Mouse (Mus musculus) forebrain, embryonic 14.5 days (tissue): Measurements from ENCODE around the gene Prdx6. TPM values are rescaled to one million over a fixed set of nuclear protein-coding genes. Genes with fewer than 3 reads are reported as not detected.
"Not testable (repeated sequence)": the region's sequence is repeated elsewhere in the genome, so short reads cannot be mapped to it uniquely, and the experiment has no call there.

Experiments
- ATAC-seq: fragments of 200-750 bp; cut with Nextera tagmentation; 2 replicates; pipeline ENCODE4 v1.8.0; 2017; ENCODE audit warnings: mild to moderate bottlenecking, moderate library complexity
- DNase-seq: peaks from one replicate; pipeline ENCODE4 v3.0.0-alpha.2; 2015; ENCODE audit warnings: low spot score
- H3K27ac ChIP-seq: fragments of 300-500 bp; sonication (generic); 2 replicates; pipeline ENCODE4 v1.5.1; 2014; ENCODE audit warnings: low read depth, mild to moderate bottlenecking, control low read depth, low read length, moderate library complexity
- H3K27me3 ChIP-seq: fragments of 300-500 bp; sonication (generic); replicated peaks from 2 replicates; pipeline ENCODE4 v1.6.1; 2014; ENCODE audit warnings: low read length, control low read depth, mixed read lengths; ENCODE audit not compliant: control insufficient read depth, insufficient read depth
- H3K36me3 ChIP-seq: fragments of 300-500 bp; sonication (generic); 2 replicates; pipeline ENCODE4 v1.6.1; 2014; ENCODE audit warnings: low read length, control low read depth; ENCODE audit not compliant: control insufficient read depth, insufficient read depth
- H3K4me1 ChIP-seq: fragments of 300-500 bp; sonication (generic); 2 replicates; pipeline ENCODE4 v1.6.1; 2014; ENCODE audit warnings: antibody characterized with exemption, low read length, control low read depth; ENCODE audit not compliant: control insufficient read depth, insufficient read depth
- H3K4me2 ChIP-seq: fragments of 300-500 bp; sonication (generic); 2 replicates; pipeline ENCODE4 v1.6.1; 2014; ENCODE audit warnings: mild to moderate bottlenecking, control low read depth, low read length
- H3K4me3 ChIP-seq: fragments of 300-500 bp; sonication (generic); 2 replicates; pipeline ENCODE4 v1.5.1; 2014; ENCODE audit warnings: low read depth, low read length, control low read depth
- H3K9ac ChIP-seq: fragments of 300-500 bp; sonication (generic); 2 replicates; pipeline ENCODE4 v1.6.1; 2014; ENCODE audit warnings: mild to moderate bottlenecking, low read length, control low read depth, moderate library complexity
- H3K9me3 ChIP-seq: fragments of 300-500 bp; sonication (generic); replicated peaks from 2 replicates; pipeline ENCODE4 v1.6.1; 2016; ENCODE audit warnings: low read length, control low read depth, mixed read lengths; ENCODE audit not compliant: control insufficient read depth
- WGBS: fragments of 180-500 bp; shearing (Covaris S2); extraction: QIAGEN DNeasy Blood & Tissue Kit; methylation state at CpG from one replicate; pipeline ENCODE4 v1.1.7; 2014; 5-methylcytosine and 5-hydroxymethylcytosine counted together
- polyA plus RNA-seq: library from polyadenylated mRNA; unstranded; fragments of >200 nt; fragmentation: Nextera tagmentation; extraction: Ambion mirVana; gene quantifications from 2 replicates; pipeline ENCODE4 v1.2.1, GENCODE M21; 2014

Gene Prdx6
- polyA plus RNA-seq, 1 experiment from 2014 or later = 281 TPM

DNA sequence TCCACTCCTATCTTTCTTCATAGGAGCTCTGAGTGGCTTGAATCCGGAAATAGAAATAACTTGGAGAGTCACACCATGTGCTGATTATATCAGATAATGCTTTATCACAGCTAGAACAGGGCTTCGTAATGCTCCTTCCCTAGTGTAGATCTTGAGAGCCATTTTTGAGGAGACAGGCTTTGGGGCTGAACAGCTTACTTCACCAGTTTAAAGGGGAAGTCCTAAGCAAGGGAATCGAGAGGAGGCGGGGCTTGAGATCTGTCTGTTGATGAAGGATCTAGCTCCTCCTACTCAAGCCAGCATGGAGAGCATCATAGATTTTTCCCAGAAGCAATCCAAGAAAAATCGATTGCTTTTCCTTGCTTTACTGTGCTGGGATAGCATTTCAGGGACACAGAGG, 51.2 kb downstream of the Prdx6 start:
- Histone ChIP-seq H3K9me3 (no peaks in the 10 kb centered on the region), H3K4me3 (no peak overlapping the region), H3K27ac (no peak overlapping the region), H3K36me3 (no peaks in the 10 kb centered on the region), H3K9ac (no peak overlapping the region), H3K4me1 (peaks cover 5% of the 10 kb centered on the region; the same call in 1 of the 2 replicates), H3K27me3 (no peaks in the 10 kb centered on the region), H3K4me2 (no peak overlapping the region)
- DNase-seq (no peak), ATAC-seq (no peak)
- 79% methylated on average over 5 of the region's 5 CpGs for WGBS

- not testable (repeated sequence) for DNase-seq, H3K36me3 ChIP-seq, H3K9me3 ChIP-seq, H3K9ac ChIP-seq, H3K4me1 ChIP-seq, H3K27me3 ChIP-seq
- 0 out of 2 replicates have a peak, but pooled peaks have one; percentile 6 for ATAC-seq
- 0 out of 2 replicates have a peak overlapping the region, but pooled peaks have one; percentile 21 for H3K27ac ChIP-seq
- H3K4me3 ChIP-seq = peak overlapping the region; percentile 27
- WGBS = 35% methylated on average over 11 of the region's 11 CpGs
- H3K4me2 ChIP-seq = peak overlapping the region; percentile 50
Measured at GRCm38 (mm10) chr1:161196364-161196763, 54.7 kb downstream of the Prdx6 start.

DNA sequence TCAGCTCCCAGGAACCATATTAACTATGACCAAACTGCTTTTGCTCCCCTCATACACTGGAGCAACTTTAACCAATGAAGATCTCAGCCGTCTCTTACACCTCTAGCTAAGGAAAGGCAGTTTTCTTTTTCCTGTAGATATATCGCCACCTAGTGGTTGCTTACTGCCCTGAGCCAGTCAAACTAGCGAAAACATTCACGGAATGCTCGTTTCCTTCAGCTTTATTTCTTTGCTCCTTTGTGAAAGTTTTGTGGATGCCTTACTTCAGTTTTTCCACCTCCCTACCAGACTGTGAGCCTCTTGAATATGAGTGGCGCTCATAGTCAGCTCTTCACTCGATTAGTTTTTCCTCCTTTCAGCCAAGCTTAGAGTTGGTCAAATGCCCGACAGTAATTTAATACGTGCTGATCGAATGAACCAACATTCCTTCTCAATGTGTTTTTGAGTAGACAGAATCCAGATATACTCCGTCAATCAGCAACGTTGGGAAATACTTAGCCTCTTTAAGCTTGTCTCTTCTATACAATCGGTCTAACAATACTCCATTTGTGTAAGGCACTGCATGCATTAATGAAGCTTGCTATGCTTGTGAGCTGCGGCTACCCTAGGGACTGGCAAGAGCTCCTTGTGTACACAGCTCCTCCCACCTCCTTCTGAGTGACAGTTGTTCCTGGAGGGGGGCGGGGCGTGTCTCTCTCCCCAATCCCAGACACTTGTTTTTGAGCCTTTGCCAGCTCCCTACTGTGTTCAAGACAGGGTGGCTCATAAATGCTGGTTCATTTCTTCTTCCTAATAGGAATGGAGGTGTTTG, 55.3 kb downstream of the Prdx6 start:
- H3K9ac ChIP-seq = no peak overlapping the region
- peak overlapping the region; percentile 65; the same call in 1 of the 2 replicates for H3K27ac ChIP-seq
- DNase-seq (peak; percentile 97), ATAC-seq (peak; percentile 98)
- peak overlapping the region; percentile 50 for H3K4me2 ChIP-seq
- H3K9me3 ChIP-seq = no peaks in the 10 kb centered on the region
- H3K27me3 ChIP-seq = no peaks in the 10 kb centered on the region
- H3K4me1 ChIP-seq = peaks cover 5% of the 10 kb centered on the region; the same call in 1 of the 2 replicates
- H3K4me3 ChIP-seq = peak overlapping the region; percentile 27
- under 1% methylated on average over 16 of the region's 16 CpGs for WGBS
- H3K36me3 ChIP-seq = no peaks in the 10 kb centered on the region

- no peak overlapping the region for H3K4me2 ChIP-seq
- no peak overlapping the region for H3K9ac ChIP-seq
- no peaks in the 10 kb centered on the region for H3K9me3 ChIP-seq
- H3K4me3 ChIP-seq = no peak overlapping the region
- no peak for ATAC-seq
- H3K27me3 ChIP-seq = no peaks in the 10 kb centered on the region
- H3K4me1 ChIP-seq = peaks cover 4% of the 10 kb centered on the region; the same call in 1 of the 2 replicates
- no peak for DNase-seq
- no peaks in the 10 kb centered on the region for H3K36me3 ChIP-seq
- WGBS = 85% methylated on average over 9 of the region's 9 CpGs
- no peak overlapping the region for H3K27ac ChIP-seq
Measured at GRCm38 (mm10) chr1:161190253-161190910, 60.6 kb downstream of the Prdx6 start.

Other genes starting within 250 kb of the Prdx6 start
- gene Zbtb37, start 216.4 kb downstream of the Prdx6 start, polyA plus RNA-seq = 10.5 and 17.8 TPM in 2 replicates
- gene Dars2, start 180.6 kb downstream of the Prdx6 start, polyA plus RNA-seq = 38.4 and 41.3 TPM in 2 replicates
- gene Cenpl, start 180.5 kb downstream of the Prdx6 start, polyA plus RNA-seq = 22.7 and 27.5 TPM in 2 replicates
- 17.2 and 17.7 TPM in 2 replicates for gene Klhl20, start 119.7 kb downstream of the Prdx6 start, polyA plus RNA-seq
- 22.7 and 27.0 TPM in 2 replicates for gene Ankrd45, start 108.5 kb downstream of the Prdx6 start, polyA plus RNA-seq
- not detected in 2 replicates for gene Tex50, start 91.9 kb downstream of the Prdx6 start, polyA plus RNA-seq
- gene Tnfsf4, start 144.2 kb upstream of the Prdx6 start, polyA plus RNA-seq = not detected in 2 replicates
- gene Tnfsf18, start 243.4 kb upstream of the Prdx6 start, polyA plus RNA-seq = not detected in 2 replicates